Mouse (Mus musculus) brain, embryonic 18.5 days (tissue): ENCODE measurements at regions not wholly inside any gene's neighbourhood (a gene's known extent, or its start where the extent isn't known, plus 50 kb on each side); places are given as distances from the start of the nearest gene placed in this dataset.

ENCODE experiments used
- DNase-seq: peaks from one replicate; pipeline ENCODE4 v3.0.0-alpha.2; 2012; ENCODE audit warnings: low read depth, low spot score

DNA sequence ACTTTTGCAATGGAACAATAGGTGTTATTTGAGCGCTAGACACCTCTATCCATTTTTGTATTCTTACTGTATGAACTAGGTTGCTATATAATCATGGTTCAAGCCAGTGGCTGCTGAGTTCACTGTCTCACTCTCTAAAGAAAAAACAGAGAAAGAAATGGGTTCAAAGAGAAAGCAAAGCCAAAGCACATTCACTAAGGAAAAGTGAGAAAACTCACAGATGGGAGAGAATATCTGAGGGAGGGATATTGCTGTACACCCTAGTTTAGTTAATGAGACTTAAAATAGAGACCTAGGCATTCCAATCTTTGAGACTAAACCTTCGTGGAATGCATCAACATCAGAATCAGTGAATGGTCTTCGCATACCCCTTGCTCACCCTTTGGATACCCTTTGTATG, 371.0 kb downstream of the Fam198b start:
- no peak for DNase-seq

DNA sequence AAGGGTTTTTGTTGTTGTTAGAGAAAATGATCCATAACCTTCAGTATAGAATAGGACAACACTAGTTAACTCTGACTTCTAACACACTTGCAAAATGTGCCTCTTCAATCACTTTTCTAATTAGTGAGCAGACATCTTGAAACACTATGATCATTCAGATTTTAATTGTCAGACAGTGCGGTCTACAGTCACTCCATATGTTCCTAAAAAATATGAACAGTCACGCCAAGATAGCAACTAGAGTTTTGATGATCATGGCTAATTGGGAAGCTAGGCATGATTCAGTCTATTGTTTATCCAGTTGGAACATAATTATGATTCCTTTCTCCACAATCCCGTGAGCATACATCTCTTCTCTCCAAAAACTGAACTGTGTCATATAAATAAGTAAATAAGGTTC, 372.1 kb downstream of the Fam198b start:
- peak; percentile 46 for DNase-seq

DNA sequence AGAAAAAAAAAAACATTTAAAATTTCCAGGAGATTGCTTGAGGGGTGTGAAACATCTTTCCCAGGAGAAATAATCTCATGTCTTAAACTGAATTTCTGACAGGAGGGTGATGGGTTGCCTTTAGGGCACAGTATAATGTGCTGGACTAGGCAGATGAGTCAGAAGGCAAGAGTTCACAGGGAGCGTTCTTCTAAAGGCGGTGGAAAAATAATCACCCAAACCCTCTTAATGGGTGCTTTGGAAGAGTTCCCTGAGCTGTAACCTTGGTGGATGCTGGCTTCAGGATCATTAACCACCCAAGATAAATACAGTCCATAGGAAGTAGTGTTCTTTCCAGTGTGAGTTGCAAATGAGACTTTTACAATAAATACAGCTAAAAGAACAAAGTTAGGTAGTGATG, 378.8 kb downstream of the Fam198b start:
- DNase-seq = no peak

DNA sequence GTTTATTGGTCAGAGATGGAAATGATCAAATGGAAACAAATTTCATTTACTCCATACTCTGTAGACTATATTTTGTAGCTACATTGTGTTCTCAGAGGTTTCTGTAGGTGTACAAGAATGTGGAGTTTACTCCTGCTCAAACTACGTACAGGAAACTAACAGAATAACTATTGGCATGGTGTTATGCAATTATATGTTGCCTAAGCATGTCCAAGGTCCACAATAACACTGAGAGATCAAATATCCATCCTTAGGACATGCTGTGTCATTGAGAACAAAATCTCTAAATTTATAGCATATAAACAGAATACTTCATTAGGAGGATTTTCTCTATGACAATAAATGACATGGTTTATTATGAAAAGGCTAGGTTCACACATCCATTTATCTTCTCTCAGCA, 400.3 kb downstream of the Fam198b start:
- no peak for DNase-seq

DNA sequence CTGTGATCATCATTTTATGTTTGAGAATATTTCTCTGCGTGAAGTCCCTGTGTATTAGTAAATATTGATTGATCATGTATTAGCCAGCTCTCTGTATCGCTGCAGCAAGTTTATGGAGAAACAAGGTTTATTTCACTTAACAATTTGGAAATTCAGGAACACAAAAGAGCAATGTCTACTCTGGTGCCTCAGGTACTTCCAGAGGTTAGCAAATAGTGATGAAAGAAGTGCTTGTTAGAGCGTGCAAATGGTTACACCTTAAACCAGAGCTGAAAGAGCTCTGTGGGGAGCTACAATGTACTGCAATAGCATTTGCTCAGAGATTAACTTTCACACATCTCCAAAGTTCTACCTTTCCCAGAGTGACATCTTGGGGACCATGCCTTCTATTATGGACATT, 400.9 kb downstream of the Fam198b start:
- DNase-seq = no peak

DNA sequence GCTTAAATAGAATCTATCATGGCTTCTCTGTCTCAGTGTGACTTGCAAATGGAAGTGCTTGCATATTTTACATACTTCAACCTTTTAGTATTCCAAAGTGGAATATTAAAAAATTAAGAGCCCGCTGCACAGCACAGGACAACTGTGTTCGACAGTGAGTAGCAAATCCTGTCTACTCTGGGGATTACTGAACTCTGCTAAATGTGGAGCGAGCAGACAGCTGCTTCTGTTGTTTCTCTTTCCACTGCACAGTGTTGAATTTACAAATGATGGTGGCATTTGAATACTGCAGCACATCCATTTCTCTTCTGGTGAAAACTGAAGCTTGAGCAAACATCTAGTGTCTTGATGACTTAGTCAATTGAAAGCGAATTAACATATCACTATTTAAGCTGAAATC, 409.2 kb downstream of the Fam198b start:
- DNase-seq = no peak

DNA sequence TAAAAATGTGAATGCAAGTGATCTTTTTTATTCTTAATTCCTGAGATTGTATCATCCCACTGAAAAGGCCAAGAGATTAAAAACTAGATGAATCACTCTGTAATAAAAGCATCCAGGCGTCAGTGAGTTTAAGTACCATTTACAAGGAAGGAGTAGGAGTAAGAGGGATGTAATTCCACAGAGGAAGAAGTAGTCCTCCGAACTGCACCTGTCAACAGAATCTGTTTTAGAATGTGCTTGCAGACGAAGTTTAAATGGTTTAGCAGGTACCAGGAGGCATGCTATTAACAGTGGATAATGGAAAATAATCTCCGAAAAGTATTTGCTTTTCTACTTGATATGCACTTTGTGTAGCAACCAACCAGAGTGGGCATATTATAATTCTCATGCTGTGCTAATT, 423.3 kb downstream of the Fam198b start:
- no peak for DNase-seq

DNA sequence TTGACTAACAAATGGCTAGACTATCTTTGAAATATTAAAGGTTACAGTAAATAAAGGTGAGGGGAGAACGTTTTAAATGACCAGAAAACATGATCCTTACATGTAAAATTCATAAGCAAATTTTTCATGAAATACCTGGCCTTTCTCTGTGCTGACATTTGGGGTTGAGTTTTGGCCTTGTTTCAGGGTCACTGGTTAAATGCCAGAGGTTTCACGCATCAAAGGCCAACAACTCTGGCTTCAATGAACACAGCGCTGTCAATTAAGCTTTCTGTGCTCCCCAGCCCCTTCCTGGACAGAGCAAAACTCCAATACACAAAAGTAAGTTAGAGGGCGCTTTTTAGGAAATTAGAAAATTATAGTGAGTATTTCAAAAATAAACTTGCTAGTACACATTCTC, 425.6 kb downstream of the Fam198b start:
- DNase-seq = no peak

DNA sequence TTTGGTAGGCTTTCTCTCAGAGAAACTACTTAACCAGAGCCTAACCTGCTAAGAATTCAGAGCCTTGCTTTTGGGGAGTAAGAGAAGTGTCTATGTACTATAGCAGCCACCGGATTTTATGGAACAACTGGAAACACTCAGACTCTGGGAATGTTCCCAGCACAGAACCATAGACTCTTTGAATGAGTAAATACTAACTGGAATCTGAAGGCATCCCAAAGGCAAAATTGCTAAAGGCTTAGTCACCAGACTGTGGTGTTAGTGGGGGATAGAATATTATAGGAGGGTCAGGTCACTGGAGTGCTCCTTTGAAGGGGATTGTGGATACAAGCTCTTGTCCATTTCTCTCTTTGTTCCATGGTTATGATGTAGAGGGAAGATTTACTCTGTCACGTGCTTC, 427.4 kb downstream of the Fam198b start:
- no peak for DNase-seq

DNA sequence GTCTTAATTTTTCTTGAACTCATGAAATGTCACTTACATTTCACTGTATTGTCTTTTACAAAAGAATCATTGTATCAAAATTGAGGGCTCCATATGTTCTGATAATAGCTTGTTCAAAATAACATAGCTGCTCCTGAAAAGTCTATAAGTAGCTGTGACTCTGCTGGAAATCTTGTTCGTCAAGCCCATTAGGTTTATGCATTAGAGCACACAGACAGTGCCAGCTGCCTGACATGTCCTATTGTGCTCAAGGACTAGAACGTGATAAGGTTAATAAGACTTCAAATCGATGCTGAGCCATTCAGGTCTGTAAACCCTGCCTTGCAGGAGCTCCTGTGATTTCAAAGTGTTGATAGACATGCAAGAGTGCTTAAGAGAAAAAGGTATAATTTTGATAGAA, 438.0 kb downstream of the Fam198b start:
- no peak for DNase-seq

DNA sequence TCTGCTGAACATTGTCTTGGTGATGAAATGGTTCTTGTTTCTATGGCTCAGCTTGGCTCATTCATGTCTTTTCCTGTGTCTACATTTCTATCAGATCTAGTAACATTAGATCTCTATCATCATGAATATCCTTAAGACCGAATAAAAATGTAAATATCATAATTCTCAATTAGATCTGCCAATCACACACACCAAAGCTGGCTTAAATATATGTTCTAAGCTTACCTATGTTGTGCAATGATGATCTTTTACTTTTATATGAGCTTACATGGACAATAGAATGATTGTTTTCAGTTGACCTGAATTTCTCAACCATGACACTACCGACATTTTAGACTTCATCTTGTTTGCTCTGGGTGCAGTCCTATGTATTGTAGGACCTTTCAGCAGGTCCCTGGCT, 440.4 kb downstream of the Fam198b start:
- no peak for DNase-seq

DNA sequence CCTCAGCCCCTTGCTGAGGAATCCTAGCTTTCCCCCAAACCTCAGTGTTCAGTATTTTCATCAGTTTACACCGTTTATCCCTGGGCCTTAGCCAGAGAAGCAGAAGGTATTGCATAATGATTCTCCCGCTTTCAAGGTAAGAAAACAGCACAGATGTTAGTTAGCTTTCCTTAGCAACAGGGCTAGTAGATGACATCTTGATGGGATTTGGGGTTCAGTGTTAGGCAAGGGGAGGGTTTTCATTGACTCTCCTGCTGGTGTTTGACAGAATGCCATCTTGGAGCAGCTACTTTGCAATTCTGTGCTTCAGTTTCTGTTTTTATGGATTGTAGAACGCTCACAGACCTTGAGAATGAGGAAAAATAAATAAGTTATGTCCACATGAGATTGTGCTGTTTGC, 447.4 kb downstream of the Fam198b start:
- DNase-seq = no peak

DNA sequence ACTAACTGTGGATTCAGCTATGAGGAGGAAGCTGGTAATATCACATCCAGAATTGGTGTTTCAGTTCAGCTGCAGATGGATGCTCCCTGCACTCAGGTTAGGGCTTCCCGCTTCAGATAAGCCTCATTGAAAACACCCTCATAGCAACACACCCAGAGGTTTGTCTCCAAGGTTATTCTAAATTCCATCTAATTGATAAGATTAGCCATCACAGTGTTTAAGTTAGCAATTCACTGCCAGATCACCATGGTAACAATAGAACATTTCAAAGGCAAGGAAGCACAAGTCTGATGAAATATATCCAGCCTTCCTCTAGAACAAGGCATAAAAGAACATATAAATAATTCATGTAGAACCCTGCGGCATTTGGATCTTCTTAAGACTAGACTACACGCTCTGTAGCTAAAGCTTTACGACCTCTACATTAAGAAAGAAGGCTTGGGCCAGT, 450.1 kb downstream of the Fam198b start:
- DNase-seq = peak; percentile 59

DNA sequence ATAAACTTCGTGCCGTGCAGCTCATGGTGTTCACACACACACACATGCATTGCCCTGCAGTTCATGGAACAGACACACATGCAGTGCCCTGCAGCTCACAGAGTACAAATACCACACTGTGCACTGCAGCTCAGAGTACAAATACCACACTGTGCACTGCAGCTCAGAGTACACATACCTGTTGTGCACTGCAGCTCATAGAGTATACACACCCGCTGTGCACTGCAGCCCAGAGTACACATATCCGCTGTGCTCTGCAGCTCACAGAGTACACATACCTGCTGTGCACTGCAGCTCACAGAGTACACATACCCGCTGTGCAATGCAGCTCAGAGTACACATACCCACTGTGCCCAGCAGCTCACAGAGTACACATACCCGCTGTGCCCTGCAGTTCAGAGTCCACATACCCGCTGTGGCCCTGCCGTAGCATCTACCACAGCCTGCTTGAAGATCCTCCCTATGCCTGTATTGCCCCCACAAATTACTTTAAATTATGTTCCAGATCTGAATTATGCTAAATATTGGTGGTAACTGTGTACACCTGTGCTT, 451.9 kb downstream of the Fam198b start:
- DNase-seq = no peak

DNA sequence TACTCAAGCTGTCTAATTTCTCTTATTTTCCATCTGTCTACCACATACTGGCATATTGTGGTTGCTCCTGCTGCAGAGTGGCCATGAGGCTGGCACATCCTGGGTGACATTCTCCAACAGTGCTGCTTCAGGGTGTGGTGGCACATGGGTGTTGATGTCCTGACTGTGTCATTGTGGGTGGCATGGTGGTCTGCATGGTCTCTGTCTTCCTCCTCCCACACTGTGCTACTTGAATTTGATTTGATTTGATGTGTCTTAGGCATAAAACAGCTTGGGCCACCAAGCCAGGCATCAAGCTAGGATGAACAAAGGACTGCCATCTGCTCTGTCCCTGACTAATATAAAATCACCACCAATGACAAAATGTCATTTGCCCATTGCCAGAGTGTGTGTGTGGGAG, 434.7 kb downstream of the Gria2 start:
- DNase-seq = no peak

DNA sequence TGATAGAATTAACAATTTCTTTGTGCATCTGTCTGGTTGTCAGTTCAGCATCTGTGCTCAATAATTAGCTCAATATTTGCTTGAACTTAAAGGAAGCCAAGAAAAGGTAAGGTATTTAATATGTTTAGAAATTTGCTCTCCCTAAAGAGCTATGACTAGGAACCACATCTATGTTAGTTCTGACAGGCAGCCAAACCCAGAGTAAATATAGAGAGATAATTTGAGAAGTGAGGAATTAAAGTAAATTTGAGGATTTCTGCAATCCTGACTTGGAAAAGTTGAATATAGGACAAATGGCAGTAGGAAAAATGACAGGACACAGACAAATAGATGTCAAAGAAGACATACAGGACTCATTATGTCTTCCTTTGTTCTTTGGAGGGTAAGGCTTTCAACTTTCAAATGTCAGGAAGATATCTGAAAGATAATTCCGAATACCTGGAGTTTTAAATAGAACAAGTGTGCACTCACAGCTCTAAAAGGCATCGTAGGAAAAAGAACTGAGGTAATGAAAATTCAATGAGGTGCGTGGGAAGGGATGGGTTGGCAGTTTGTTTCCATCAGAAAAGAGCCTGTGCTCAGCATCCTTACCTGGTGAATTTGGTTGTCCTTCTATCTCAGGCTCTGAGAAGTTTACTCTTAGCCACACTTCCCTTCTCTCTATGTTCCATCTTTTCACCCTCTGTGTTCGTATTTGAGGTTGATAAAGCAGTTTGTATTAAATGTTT, 433.3 kb downstream of the Gria2 start:
- DNase-seq = no peak

DNA sequence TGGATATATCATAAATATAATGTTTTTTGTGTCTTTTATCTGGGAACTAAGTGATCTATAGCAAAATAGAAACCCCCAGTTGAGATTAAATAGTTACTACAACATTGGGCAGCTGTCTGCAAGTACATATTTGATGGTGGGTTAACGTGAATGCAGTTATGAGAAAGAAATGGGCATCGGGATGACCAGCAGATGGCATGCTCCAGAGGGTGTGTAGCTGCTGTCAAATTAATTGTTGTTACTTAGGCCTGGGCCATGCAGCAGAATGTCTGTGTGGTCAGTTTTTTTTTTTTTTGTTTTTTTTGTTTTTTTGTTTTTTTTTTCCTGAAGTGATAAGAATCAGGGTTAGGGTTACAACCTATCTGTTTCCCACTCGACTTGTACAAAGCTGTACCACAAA, 430.2 kb downstream of the Gria2 start:
- no peak for DNase-seq

DNA sequence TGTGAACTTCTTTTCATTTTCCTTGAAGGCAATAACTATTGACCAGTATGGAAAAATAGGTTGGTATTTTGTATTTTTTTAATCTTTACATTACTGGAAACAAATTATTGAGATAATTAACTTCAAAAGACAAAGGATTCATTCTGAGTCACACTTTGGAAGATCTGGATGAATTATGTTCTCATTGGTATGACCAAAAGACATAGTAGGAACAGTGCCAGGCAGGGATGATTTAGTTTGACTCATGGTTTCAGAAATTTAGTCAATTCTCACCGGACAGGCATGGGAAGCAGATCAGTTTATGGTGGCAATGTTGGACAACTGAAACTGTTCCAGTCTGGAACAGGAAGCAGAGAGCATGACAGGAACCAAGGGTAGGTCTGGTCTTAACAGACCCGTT, 416.6 kb downstream of the Gria2 start:
- no peak for DNase-seq

DNA sequence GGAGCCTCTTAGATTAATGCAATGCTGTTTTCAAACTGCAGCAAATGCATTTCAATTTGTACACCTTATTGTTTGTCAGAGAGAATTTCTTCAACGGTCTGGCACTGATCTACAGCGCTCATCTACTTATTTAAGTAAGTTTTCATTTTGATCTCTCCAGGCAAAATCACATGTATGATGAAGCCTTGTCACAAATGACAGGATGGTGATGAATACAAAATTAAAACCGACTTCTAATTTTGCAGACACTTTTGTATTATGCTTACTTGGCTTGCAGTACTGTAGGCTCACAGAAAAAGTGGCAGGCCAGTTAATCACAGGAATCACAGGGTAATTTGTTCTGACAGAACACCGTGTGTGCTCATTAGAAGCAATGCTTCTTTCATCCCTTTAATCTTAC, 406.4 kb downstream of the Gria2 start:
- no peak for DNase-seq

DNA sequence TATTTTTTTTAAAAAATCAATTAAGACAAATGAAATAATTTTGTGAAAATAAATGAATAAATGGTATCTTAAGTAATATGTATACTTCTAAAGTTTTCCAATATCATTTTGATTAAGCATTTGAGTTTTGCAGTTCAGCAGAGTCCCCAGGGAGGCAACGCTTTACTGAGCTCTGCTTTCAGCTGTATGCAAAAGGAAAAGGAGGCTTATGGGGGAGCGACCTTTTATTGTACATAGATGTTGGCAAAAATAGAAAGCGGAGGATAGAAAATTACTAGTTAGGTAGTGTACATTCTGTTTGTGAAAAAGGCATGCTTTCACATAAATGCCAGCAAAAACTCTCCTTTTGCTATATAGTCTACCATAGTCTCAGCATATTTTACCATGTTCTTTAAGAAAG, 382.2 kb downstream of the Gria2 start:
- DNase-seq = no peak

DNA sequence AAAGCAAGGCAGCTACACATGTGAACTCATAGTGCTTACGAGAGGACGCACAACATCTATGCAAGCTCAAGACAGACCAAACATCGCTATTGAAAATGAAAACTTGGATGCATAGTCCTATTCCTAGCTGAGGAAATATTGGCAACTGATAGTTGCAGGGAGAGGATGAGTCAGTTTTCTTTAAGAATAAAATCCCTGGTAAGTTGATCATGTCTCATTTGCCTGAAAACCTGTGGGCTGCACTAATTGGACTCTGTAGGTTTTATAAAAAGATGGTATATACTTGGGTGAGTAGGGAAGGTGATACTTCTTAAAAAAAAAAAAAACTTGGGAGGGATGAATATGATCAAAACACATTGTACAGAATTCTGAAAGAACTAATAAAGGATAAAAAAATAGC, 381.2 kb downstream of the Gria2 start:
- DNase-seq = no peak

DNA sequence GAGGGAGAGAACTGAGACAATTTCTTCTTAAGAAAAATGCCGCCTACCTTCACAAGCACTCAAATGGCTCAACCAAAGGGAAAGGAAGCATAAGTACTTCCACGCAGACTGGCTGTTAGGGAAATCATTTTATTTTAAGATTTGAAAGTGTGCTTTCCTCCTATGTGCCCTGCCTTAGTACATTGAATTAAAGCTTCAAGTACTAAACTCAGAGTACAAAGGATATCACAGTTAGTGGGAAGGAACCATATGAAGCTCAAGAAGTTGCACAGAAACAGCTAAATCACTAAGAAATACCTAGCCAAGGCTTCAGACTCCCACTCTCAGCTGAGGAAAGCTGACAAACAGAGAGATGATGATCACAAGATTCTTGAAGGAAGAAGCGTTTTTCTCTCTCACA, 380.5 kb downstream of the Gria2 start:
- no peak for DNase-seq

DNA sequence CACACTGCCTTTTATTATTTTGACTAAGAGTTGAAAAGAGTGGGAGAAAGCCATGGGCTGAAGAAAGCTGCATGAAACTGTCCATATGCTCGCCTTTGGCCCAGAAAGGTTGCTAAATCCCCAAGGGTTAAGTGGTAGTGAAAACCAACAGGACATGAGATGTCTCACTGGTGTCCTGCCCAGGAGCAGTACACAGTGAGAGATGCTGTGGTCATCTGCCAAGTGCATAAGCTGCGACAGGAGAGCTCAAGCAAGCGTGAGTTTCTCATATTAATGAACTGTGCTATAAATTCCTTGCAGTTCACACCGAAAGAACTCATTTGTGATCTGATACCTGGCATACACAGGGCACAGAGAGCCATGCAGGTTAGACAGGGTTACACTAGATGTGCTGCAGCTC, 380.0 kb downstream of the Gria2 start:
- DNase-seq = no peak
